In the genomic region with DNA sequence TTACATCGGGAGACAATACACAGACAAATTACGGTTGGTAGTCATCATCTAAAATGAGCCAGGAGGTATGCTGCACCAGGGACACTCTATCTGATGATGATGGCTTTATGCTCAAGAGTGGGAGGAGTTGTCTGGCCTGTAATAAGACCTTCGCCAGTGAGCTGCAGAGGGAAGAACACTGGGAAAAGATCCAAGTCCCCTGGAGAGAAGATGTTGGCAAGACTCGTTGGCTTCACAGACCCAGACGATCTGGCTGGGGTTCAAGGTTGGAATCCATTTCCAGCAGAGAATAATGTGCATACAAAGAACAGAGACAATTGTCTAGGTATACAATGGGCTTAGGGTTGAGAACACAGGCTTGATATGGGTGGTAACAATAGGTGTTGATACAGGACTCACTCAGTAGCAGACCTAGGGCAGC, we compare ENCODE assay signal across 10 mouse cellular contexts. TPM values are rescaled to one million over a fixed set of nuclear protein-coding genes. Genes with fewer than 3 reads are reported as not detected.
DNase-seq lines count a peak whose midpoint lies in the region; ATAC-seq and TF ChIP-seq lines count a peak whose summit lies in the region.
"Had no signal": no experiment of that assay in that cellular context is flagged by ENCODE, and none has a peak within 500 bp of the region (broad histone marks: within the 10 kb centered on the region; RNA-seq: fewer than 3 reads in every experiment).

No protein-coding gene starts in this region.

- peaks cover 4% of the 10 kb centered on the region; the same call in 1 of the 2 replicates for H3K4me1 ChIP-seq in forebrain, embryonic 14.5 days (ENCODE audit: control insufficient read depth, insufficient read depth, low read length)
- no peaks in the 10 kb centered on the region for H3K4me1 ChIP-seq in forebrain, embryonic 11.5 days (replicated peaks; ENCODE audit: control insufficient read depth, insufficient read depth, low read length)
- no peaks in the 10 kb centered on the region for H3K4me1 ChIP-seq in lung, embryonic 14.5 days (ENCODE audit: insufficient read depth)
- H3K4me1 ChIP-seq: megakaryocyte, embryonic 14.5 days had no signal

- no peaks in the 10 kb centered on the region for H3K36me3 ChIP-seq in forebrain, embryonic 14.5 days (ENCODE audit: control insufficient read depth, insufficient read depth, low read length)
- H3K36me3 ChIP-seq in forebrain, embryonic 11.5 days (ENCODE audit: control insufficient read depth, insufficient read depth, low read length), result no peaks in the 10 kb centered on the region
- H3K36me3 ChIP-seq in lung, embryonic 14.5 days (ENCODE audit: insufficient read depth), result no peaks in the 10 kb centered on the region

- WGBS in forebrain, embryonic 14.5 days, result 47% methylated on average over 5 of the region's 5 CpGs
- 82% methylated on average over 5 of the region's 5 CpGs for WGBS in forebrain, embryonic 11.5 days
- 41% methylated on average over 5 of the region's 5 CpGs for WGBS in lung, embryonic 14.5 days

- H3K27me3 ChIP-seq in forebrain, embryonic 14.5 days (replicated peaks; ENCODE audit: control insufficient read depth, insufficient read depth, low read length), result no peaks in the 10 kb centered on the region
- no peaks in the 10 kb centered on the region for H3K27me3 ChIP-seq in forebrain, embryonic 11.5 days (ENCODE audit: control insufficient read depth, insufficient read depth, low read length)
- no peaks in the 10 kb centered on the region for H3K27me3 ChIP-seq in lung, embryonic 14.5 days (ENCODE audit: insufficient read depth, low read length)

- no peaks in the 10 kb centered on the region for H3K9me3 ChIP-seq in forebrain, embryonic 14.5 days (replicated peaks; ENCODE audit: control insufficient read depth, low read length)
- no peaks in the 10 kb centered on the region for H3K9me3 ChIP-seq in forebrain, embryonic 11.5 days (ENCODE audit: control insufficient read depth, low read length)
- no peaks in the 10 kb centered on the region for H3K9me3 ChIP-seq in lung, embryonic 14.5 days (ENCODE audit: low read depth, low read length)
- H3K9me3 ChIP-seq: megakaryocyte, embryonic 14.5 days had no signal

- H3K4me3 ChIP-seq in forebrain, embryonic 14.5 days (ENCODE audit: low read depth, low read length), result no peak overlapping the region
- no peak overlapping the region for H3K4me3 ChIP-seq in forebrain, embryonic 11.5 days (ENCODE audit: low read depth, low read length)
- no peak overlapping the region for H3K4me3 ChIP-seq in lung, embryonic 14.5 days (ENCODE audit: low read depth, low read length)
- H3K4me3 ChIP-seq: megakaryocyte, embryonic 14.5 days had no signal

- peak; percentile 75 for DNase-seq in forebrain, embryonic 14.5 days (ENCODE audit: low spot score)
- no peak for DNase-seq in forebrain, embryonic 11.5 days (ENCODE audit: low spot score)
- peak; percentile 91 for DNase-seq in lung, embryonic 14.5 days
- no peak for DNase-seq in lung, adult 18-20 months
- peak; percentile 96 to 98 for DNase-seq in cerebellum, postnatal 10 days
- peak; percentile 52 for DNase-seq in lung, postnatal 14 days
- no peak for DNase-seq in layer of hippocampus, adult 9-11 months
- DNase-seq in layer of hippocampus, postnatal 36 days, result no peak
- DNase-seq: B cell, adult 2 months had no signal

- H3K27ac ChIP-seq in forebrain, embryonic 14.5 days (ENCODE audit: low read depth, low read length), result no peak overlapping the region
- H3K27ac ChIP-seq in forebrain, embryonic 11.5 days (ENCODE audit: low read depth, low read length), result no peak overlapping the region
- H3K27ac ChIP-seq in lung, embryonic 14.5 days (ENCODE audit: low read depth), result no peak overlapping the region

- H3K4me2 ChIP-seq in forebrain, embryonic 14.5 days (ENCODE audit: low read length), result no peak overlapping the region
- no peak overlapping the region for H3K4me2 ChIP-seq in forebrain, embryonic 11.5 days (ENCODE audit: low read depth, low read length, severe bottlenecking)
- no peak overlapping the region for H3K4me2 ChIP-seq in lung, embryonic 14.5 days

- no peak overlapping the region for H3K9ac ChIP-seq in forebrain, embryonic 14.5 days (ENCODE audit: low read length)
- no peak overlapping the region for H3K9ac ChIP-seq in forebrain, embryonic 11.5 days (ENCODE audit: low read length)
- H3K9ac ChIP-seq in lung, embryonic 14.5 days, result no peak overlapping the region

- no peak for TF ChIP-seq CTCF in lung, embryonic 14.5 days (IDR thresholded peaks at IDR 0.05; ENCODE audit: low read depth)

- peak; percentile 58 for ATAC-seq in forebrain, embryonic 14.5 days
- ATAC-seq in forebrain, embryonic 11.5 days (replicated peaks; ENCODE audit: low FRiP score), result no peak
- ATAC-seq in lung, embryonic 14.5 days (ENCODE audit: insufficient read depth), result peak; percentile 83

RNA-seq across cellular contexts. Expression of gene Ahi1, which starts 17.1 kb away (rescaled TPM):
- 56.9 and 67.0 TPM in 2 replicates for polyA plus RNA-seq in forebrain, embryonic 14.5 days (2014; fragmentation: Nextera tagmentation; extraction: Ambion mirVana)
- polyA plus RNA-seq in forebrain, embryonic 11.5 days (2014; fragmentation: Nextera tagmentation; extraction: Ambion mirVana), result 24.1 and 28.9 TPM in 2 replicates
- polyA plus RNA-seq in lung, embryonic 14.5 days (2014; fragmentation: Nextera tagmentation; extraction: Ambion mirVana), result 7.9 and 8.1 TPM in 2 replicates
- 100 to 1,000 TPM; 226 to 238 TPM for total RNA-seq in layer of hippocampus, postnatal 36 days (2021)

Comparison
In these comparisons a context has a peak if more than half of its experiments do, and no peak if none do; other contexts are left out.
1. DNase-seq: peak in forebrain, embryonic 14.5 days (single experiment), lung, embryonic 14.5 days (single experiment), cerebellum, postnatal 10 days (2 of 2) and lung, postnatal 14 days (single experiment); none in forebrain, embryonic 11.5 days (single experiment), lung, adult 18-20 months (0 of 2), layer of hippocampus, adult 9-11 months (single experiment) and layer of hippocampus, postnatal 36 days (0 of 2).